Mouse (Mus musculus) myocyte (in vitro differentiated cells): Measurements from ENCODE around the gene Gm48551. TPM values are rescaled to one million over a fixed set of nuclear protein-coding genes. Genes with fewer than 3 reads are reported as not detected.

Experiments
- H3K27me3 ChIP-seq: one replicate; pipeline ENCODE4 v1.6.1; 2011; ENCODE audit not compliant: control insufficient read depth, insufficient read depth, insufficient read length
- H3K36me3 ChIP-seq: one replicate; pipeline ENCODE4 v1.6.1; 2011; ENCODE audit not compliant: control insufficient read depth, insufficient read depth
- H3K4me2 ChIP-seq: one replicate; pipeline ENCODE4 v1.6.1; 2011; ENCODE audit warnings: low read depth, control low read depth
- H3K4me3 ChIP-seq: one replicate; pipeline ENCODE4 v1.5.1; 2011; ENCODE audit warnings: mild to moderate bottlenecking, control low read depth, moderate library complexity
- H3K79me2 ChIP-seq: one replicate; pipeline ENCODE4 v1.6.1; 2011; ENCODE audit not compliant: control insufficient read depth, insufficient read depth
- H3ac ChIP-seq: one replicate; pipeline ENCODE4 v1.6.1; 2011; ENCODE audit not compliant: control insufficient read depth, insufficient read length
- CEBPB ChIP-seq: IDR thresholded peaks from 2 replicates; pipeline ENCODE4 v1.6.1; 2011; ENCODE audit warnings: mild to moderate bottlenecking, moderate library complexity; ENCODE audit not compliant: poor library complexity, insufficient read depth, severe bottlenecking
- E2F4 ChIP-seq: IDR thresholded peaks from one replicate; pipeline ENCODE4 v1.6.1; 2011; ENCODE audit warnings: mild to moderate bottlenecking, control low read depth, moderate library complexity; ENCODE audit not compliant: insufficient read depth
- MAX ChIP-seq: IDR thresholded peaks from one replicate; pipeline ENCODE4 v1.6.1; 2011; ENCODE audit warnings: low read depth, mild to moderate bottlenecking, control low read depth
- MYOD1 ChIP-seq, 3 experiments: IDR thresholded peaks; one replicate each; pipeline ENCODE4 v1.6.1; 2011; ENCODE audit warnings: control low read depth in 2 of 3, low read depth in 2 of 3, mild to moderate bottlenecking in 2 of 3, moderate library complexity in 1 of 3; ENCODE audit not compliant: insufficient read length in 2 of 3, control insufficient read depth in 1 of 3
- MYOG ChIP-seq, 3 experiments: IDR thresholded peaks; one replicate each; pipeline ENCODE4 v1.6.1; 2011; ENCODE audit warnings: control low read depth in 2 of 3, low read depth in 2 of 3, mild to moderate bottlenecking in 2 of 3; ENCODE audit not compliant: insufficient read length in 2 of 3, control insufficient read depth in 1 of 3, insufficient read depth in 1 of 3
- POLR2A ChIP-seq: IDR thresholded peaks from one replicate; pipeline ENCODE4 v1.6.1; 2011; ENCODE audit warnings: low read depth, mild to moderate bottlenecking, control low read depth, moderate library complexity; ENCODE audit not compliant: insufficient read length
- POLR2AphosphoS2 ChIP-seq: IDR thresholded peaks from one replicate; pipeline ENCODE4 v1.6.1; 2011; ENCODE audit warnings: low read depth, control low read depth; ENCODE audit not compliant: insufficient read length
- REST ChIP-seq: IDR thresholded peaks from one replicate; pipeline ENCODE4 v1.6.1; 2011; ENCODE audit warnings: mild to moderate bottlenecking, control low read depth, moderate library complexity; ENCODE audit not compliant: insufficient read depth, insufficient read length
- SRF ChIP-seq: IDR thresholded peaks from one replicate; pipeline ENCODE4 v1.6.1; 2011; ENCODE audit warnings: low read depth; ENCODE audit not compliant: control insufficient read depth, insufficient read length
- TCF12 ChIP-seq: IDR thresholded peaks from one replicate; pipeline ENCODE4 v1.6.1; 2011; ENCODE audit warnings: mild to moderate bottlenecking, control low read depth; ENCODE audit not compliant: poor library complexity, insufficient read depth, severe bottlenecking
- TCF3 ChIP-seq: IDR thresholded peaks from one replicate; pipeline ENCODE4 v1.6.1; 2011; ENCODE audit warnings: low read depth, control low read depth; ENCODE audit not compliant: insufficient read length
- USF1 ChIP-seq: IDR thresholded peaks from one replicate; pipeline ENCODE4 v1.6.1; 2011; ENCODE audit warnings: low read depth, mild to moderate bottlenecking, control low read depth, moderate library complexity
- polyA plus RNA-seq: library from polyadenylated mRNA; unstranded; fragments of >200 nt; fragmentation: generic; extraction: Trizol; gene quantifications from one replicate; pipeline ENCODE4 v1.2.1, GENCODE M21; 2012; ENCODE audit warnings: missing spikeins

Gene Gm48551
- polyA plus RNA-seq, 1 experiment, result 1.7 TPM

DNA sequence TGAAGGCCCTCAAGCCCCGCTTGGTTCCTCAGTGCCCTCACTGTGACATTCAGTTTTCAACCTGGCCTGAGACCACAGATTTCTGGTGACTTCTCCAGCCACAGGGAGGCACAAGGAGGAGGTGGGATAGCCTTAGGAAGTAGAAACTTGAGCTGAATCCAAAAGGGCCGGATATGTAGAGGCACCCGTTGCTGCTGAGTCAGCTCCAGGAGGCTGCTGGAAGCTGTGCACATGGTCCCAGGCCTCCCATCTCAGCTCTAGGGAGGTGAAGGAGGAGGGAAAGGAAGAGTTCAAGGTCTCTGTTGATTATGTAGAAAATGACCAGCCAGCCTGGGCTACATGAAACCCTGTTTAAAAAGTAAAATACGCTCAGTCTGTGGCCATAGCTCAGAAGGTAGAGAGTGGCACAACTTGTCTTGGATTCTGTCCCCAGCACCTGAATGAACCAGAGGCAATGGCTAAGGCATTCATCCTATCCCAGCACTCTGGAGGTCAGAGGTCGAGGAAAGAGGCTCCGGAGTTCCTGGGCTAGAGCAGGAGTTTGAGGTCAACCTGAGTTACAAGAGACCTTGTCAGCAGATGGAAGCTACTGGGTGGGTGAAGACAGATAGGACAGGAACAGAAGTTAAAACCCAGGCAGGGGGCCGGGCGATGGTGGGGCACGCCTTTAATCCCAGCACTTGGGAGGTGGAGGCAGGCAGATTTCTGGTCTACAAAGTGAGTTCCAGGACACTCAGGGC lies 29.4 kb upstream of the Gm48551 start:
- Histone ChIP-seq H3K36me3 (no peaks in the 10 kb centered on the region), H3K27me3 (no peaks in the 10 kb centered on the region), H3K4me2 (no peak overlapping the region), H3K79me2 (peaks cover 5% of the 10 kb centered on the region), H3K4me3 (no peak overlapping the region), H3ac (no peak overlapping the region)
- TF ChIP-seq SRF, result no peak
- TF ChIP-seq MAX, result no peak
- no peak for TF ChIP-seq MYOG (IDR thresholded peaks at IDR 0.05; ENCODE audit: control insufficient read depth in 1 of 3, insufficient read depth in 1 of 3, insufficient read length in 2 of 3, low read depth in 2 of 3)
- TF ChIP-seq USF1, result no peak
- no peak for TF ChIP-seq POLR2A
- TF ChIP-seq CEBPB, result no peak

DNA sequence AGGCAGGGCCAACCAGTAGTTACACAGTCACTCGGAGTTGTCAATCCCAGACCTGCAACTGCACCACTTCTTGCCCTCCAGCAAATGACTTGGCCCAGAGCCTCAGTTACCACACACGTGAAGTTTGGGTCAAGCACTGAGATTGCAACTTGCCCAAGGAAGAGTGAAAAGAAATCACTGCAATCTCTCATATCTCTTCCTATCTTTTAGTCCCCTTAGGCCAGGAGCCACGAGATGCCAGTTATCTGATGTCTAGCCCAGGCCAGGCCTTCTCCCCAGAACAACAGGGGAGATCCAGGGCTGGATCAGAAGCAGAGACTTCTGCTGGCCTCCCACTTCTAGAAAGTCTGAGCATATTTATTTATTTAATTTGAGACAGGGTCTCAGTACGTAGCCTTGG lies 28.7 kb upstream of the Gm48551 start:
- no peak for TF ChIP-seq POLR2A
- Histone ChIP-seq H3K4me2 (no peak overlapping the region), H3ac (no peak overlapping the region), H3K4me3 (no peak overlapping the region), H3K79me2 (peaks cover 5% of the 10 kb centered on the region), H3K36me3 (no peaks in the 10 kb centered on the region), H3K27me3 (no peaks in the 10 kb centered on the region)

DNA sequence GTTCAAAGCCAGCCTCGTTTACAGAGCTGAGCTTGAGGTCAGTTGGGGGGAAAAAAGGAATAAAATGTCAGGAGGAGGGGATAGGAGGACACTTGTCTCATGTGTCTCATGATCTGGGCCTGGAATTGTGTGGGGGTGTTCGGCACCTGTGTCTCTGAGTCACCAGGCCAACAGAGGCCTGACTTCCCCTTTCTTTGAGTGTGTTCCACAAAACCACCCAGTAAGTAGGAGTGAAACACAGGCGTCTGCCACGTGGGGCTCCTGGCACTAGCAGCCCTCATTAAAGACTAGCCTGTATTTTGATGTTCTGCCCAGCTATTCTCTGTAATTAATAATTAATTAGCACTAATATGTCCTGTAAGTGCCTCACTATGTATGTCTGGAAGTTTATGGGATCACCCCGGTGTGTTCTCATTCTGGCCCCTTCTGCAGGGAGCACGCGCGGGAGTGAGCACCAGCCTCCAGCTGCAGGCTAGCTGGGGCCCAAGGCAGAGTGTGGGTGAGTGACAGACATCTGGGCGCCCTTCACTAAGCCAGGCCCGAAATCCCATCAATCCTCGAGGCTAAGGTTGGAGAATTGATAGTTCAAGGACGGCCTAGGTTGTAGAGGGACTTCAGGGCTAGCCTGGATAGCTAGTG lies 27.8 kb upstream of the Gm48551 start:
- TF ChIP-seq MAX (no peak), MYOG (IDR thresholded peaks at IDR 0.05; ENCODE audit: control insufficient read depth in 1 of 3, insufficient read depth in 1 of 3, insufficient read length in 2 of 3, low read depth in 2 of 3) (peak in 1 of 3 experiments; percentile 75), REST (no peak), TCF12 (no peak), USF1 (no peak), MYOD1 (IDR thresholded peaks at IDR 0.05; ENCODE audit: control insufficient read depth in 1 of 3, insufficient read length in 2 of 3, low read depth in 2 of 3) (peak in 2 of 3 experiments; percentile 44 to 88)
- Histone ChIP-seq H3K79me2 (peaks cover 5% of the 10 kb centered on the region), H3K4me3 (peak overlapping the region; percentile 55)

DNA sequence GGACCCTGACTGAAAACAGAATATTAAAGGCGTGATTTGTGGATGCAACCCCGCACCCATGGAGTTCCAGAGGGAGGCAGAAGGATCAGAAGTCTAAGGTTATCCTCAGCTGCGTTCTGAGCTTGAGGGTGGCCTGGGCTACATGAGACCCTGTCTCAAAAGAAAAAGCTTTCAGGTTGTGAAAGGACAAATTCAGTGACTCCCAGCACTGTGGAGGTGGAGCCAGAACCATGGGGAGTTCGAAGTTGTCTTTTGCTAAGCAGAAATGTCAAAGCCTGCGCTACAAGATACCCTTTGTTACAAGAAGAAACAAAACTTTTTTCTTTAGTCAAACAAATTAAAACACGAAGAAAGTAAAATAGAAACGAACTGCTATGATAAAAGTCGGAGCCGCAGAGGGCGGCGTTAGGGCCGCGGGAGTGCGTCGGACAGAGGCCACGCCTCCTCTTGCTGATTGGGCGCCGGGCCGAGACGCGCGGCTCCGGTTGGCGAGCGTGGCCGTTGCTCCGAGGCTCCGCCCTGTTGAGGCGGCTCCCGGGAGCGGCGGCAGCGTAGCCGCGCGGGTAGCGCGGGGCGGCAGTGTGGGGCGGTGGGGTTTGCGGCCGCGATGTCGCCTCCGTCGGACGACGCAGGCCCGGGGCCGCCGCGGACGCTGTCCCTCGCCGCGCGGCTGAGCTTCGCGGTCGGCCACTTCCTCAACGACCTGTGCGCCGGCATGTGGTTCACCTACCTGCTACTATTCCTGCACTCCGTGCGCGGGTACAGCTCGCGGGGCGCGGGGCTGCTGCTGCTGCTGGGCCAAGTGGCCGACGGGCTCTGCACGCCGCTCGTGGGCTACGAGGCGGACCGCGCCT lies 27.0 kb upstream of the Gm48551 start, which contains the start of gene Mfsd12:
Gene Mfsd12, plus strand, starts transcription at position 501 of the 854 bp plus-strand sequence.
- Histone ChIP-seq H3K27me3 (no peaks in the 10 kb centered on the region), H3ac (peak within 1 kb of the TSS; percentile 25), H3K79me2 (peaks cover 5% of the 10 kb centered on the region), H3K4me2 (peak within 1 kb of the TSS; percentile 92), H3K4me3 (peak within 1 kb of the TSS; percentile 55), H3K36me3 (no peaks in the 10 kb centered on the region)
- TF ChIP-seq TCF12 (no peak), MYOD1 (IDR thresholded peaks at IDR 0.05; ENCODE audit: control insufficient read depth in 1 of 3, insufficient read length in 2 of 3, low read depth in 2 of 3) (peak in 1 of 3 experiments; percentile 35), POLR2AphosphoS2 (peak; percentile 86), SRF (peak; percentile 64), MYOG (IDR thresholded peaks at IDR 0.05; ENCODE audit: control insufficient read depth in 1 of 3, insufficient read depth in 1 of 3, insufficient read length in 2 of 3, low read depth in 2 of 3) (peak in 1 of 3 experiments; percentile 25), USF1 (no peak), REST (no peak), TCF3 (no peak), POLR2A (peak; percentile 95), CEBPB (no peak), MAX (no peak), E2F4 (no peak)

More for the DNA sequence above, 27.8 kb upstream of the Gm48551 start:
- Histone ChIP-seq H3K4me2 (peak overlapping the region; percentile 80), H3K27me3 (no peaks in the 10 kb centered on the region), H3ac (no peak overlapping the region), H3K36me3 (no peaks in the 10 kb centered on the region)

DNA sequence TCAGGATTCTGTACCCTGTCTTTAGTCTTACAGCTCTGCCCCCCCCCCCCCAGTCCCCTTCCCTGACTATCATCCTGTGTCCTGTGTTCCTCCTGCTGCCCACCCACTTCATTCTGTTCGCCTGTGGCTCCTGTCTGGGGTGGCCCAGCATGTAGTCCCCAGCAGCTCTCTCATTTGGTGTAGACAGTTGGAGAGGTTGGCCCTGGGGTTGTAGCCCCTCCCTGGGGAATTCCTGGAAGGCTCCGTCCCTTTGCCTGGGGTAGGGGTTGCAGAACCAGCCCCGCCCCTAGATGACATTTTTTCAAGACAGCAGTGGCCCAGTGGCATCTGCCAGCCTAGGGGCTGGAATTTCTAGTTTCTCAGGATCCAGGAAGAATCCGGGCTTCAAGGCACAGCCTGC lies 26.1 kb upstream of the Gm48551 start:
- H3K4me3 ChIP-seq, result peak overlapping the region; percentile 55
- peak overlapping the region; percentile 92 for H3K4me2 ChIP-seq
- peak overlapping the region; percentile 25 for H3ac ChIP-seq
- no peaks in the 10 kb centered on the region for H3K36me3 ChIP-seq
- no peaks in the 10 kb centered on the region for H3K27me3 ChIP-seq
- TF ChIP-seq USF1, result no peak
- TF ChIP-seq MYOG (IDR thresholded peaks at IDR 0.05; ENCODE audit: control insufficient read depth in 1 of 3, insufficient read depth in 1 of 3, insufficient read length in 2 of 3, low read depth in 2 of 3), result peak in 1 of 3 experiments; percentile 40
- peaks cover 5% of the 10 kb centered on the region for H3K79me2 ChIP-seq
